Mouse (Mus musculus) hindbrain, embryonic 14.5 days (tissue): ENCODE data around the gene Opcml. TPM values are rescaled to one million over a fixed set of nuclear protein-coding genes. Genes with fewer than 3 reads are reported as not detected.

ENCODE experiments used
- ATAC-seq: fragments of 200-750 bp; cut with Nextera tagmentation; 2 replicates; pipeline ENCODE4 v1.8.0; 2017; ENCODE audit warnings: moderate number of reproducible peaks, mild to moderate bottlenecking, moderate TSS enrichment, moderate library complexity; ENCODE audit not compliant: low FRiP score
- DNase-seq: peaks from one replicate; pipeline ENCODE4 v3.0.0-alpha.2; 2015; ENCODE audit warnings: low spot score
- H3K27ac ChIP-seq: fragments of 300-500 bp; sonication (generic); 2 replicates; pipeline ENCODE4 v1.5.1; 2014; ENCODE audit warnings: mild to moderate bottlenecking, moderate library complexity
- H3K27me3 ChIP-seq: fragments of 300-500 bp; sonication (generic); 2 replicates; pipeline ENCODE4 v1.6.1; 2014; ENCODE audit warnings: mild to moderate bottlenecking, low read length, mixed read lengths; ENCODE audit not compliant: control insufficient read depth, insufficient read depth
- H3K36me3 ChIP-seq: fragments of 300-500 bp; sonication (generic); replicated peaks from 2 replicates; pipeline ENCODE4 v1.6.1; 2014; ENCODE audit not compliant: control insufficient read depth, insufficient read depth
- H3K4me1 ChIP-seq: fragments of 300-500 bp; sonication (generic); replicated peaks from 2 replicates; pipeline ENCODE4 v1.6.1; 2014; ENCODE audit warnings: antibody characterized with exemption, low read length, mixed read lengths; ENCODE audit not compliant: control insufficient read depth, insufficient read depth
- H3K4me2 ChIP-seq: fragments of 300-500 bp; sonication (generic); replicated peaks from 2 replicates; pipeline ENCODE4 v1.6.1; 2014; ENCODE audit warnings: mild to moderate bottlenecking, moderate library complexity
- H3K4me3 ChIP-seq: fragments of 300-500 bp; sonication (generic); replicated peaks from 2 replicates; pipeline ENCODE4 v1.5.1; 2014; ENCODE audit warnings: mild to moderate bottlenecking, low read length
- H3K9ac ChIP-seq: fragments of 300-500 bp; sonication (generic); 2 replicates; pipeline ENCODE4 v1.6.1; 2014
- H3K9me3 ChIP-seq: fragments of 300-500 bp; sonication (generic); 2 replicates; pipeline ENCODE4 v1.6.1; 2016; ENCODE audit warnings: low read length; ENCODE audit not compliant: control insufficient read depth
- WGBS: fragments of 180-500 bp; shearing (Covaris S2); extraction: QIAGEN DNeasy Blood & Tissue Kit; methylation state at CpG from one replicate; pipeline ENCODE4 v1.1.7; 2014; 5-methylcytosine and 5-hydroxymethylcytosine counted together
- polyA plus RNA-seq: library from polyadenylated mRNA; unstranded; fragments of >200 nt; fragmentation: Nextera tagmentation; extraction: Ambion mirVana; gene quantifications from 2 replicates; pipeline ENCODE4 v1.2.1, GENCODE M21; 2014

The Opcml gene
- polyA plus RNA-seq, 1 experiment from 2014 or later = 42.9 TPM

- 14% methylated on average over 4 of the region's 4 CpGs for WGBS
- peaks cover 11% of the 10 kb centered on the region; the same call in 1 of the 2 replicates for H3K4me1 ChIP-seq
- ATAC-seq (no peak), DNase-seq (no peak)
- H3K27me3 ChIP-seq = no peaks in the 10 kb centered on the region
- H3K27ac ChIP-seq = no peak overlapping the region
- H3K9me3 ChIP-seq = no peaks in the 10 kb centered on the region
- no peak overlapping the region for H3K9ac ChIP-seq
- H3K4me2 ChIP-seq = no peak overlapping the region
- H3K36me3 ChIP-seq = no peaks in the 10 kb centered on the region
- no peak overlapping the region for H3K4me3 ChIP-seq
Measured at GRCm38 (mm10) chr9:28327985-28328384, 537.4 kb downstream of the Opcml start.

- H3K4me1 ChIP-seq = peaks cover 11% of the 10 kb centered on the region; the same call in 1 of the 2 replicates
- no peak overlapping the region for H3K27ac ChIP-seq
- DNase-seq (no peak), ATAC-seq (0 out of 2 replicates have a peak, but pooled peaks have one; percentile 46)
- H3K9ac ChIP-seq = no peak overlapping the region
- no peaks in the 10 kb centered on the region for H3K36me3 ChIP-seq
- H3K4me2 ChIP-seq = no peak overlapping the region
- H3K9me3 ChIP-seq = no peaks in the 10 kb centered on the region
- H3K4me3 ChIP-seq = no peak overlapping the region
- H3K27me3 ChIP-seq = no peaks in the 10 kb centered on the region
- 84% methylated on average over 2 of the region's 2 CpGs for WGBS
Measured at GRCm38 (mm10) chr9:28328434-28328833, 537.9 kb downstream of the Opcml start.

- H3K4me3 ChIP-seq = no peak overlapping the region
- H3K9me3 ChIP-seq = no peaks in the 10 kb centered on the region
- DNase-seq (no peak), ATAC-seq (no peak)
- H3K9ac ChIP-seq = no peak overlapping the region
- no peaks in the 10 kb centered on the region for H3K36me3 ChIP-seq
- peaks cover 11% of the 10 kb centered on the region; the same call in 1 of the 2 replicates for H3K4me1 ChIP-seq
- no peaks in the 10 kb centered on the region for H3K27me3 ChIP-seq
- no peak overlapping the region for H3K4me2 ChIP-seq
- H3K27ac ChIP-seq = no peak overlapping the region
Measured at GRCm38 (mm10) chr9:28329477-28329876, 538.9 kb downstream of the Opcml start.

- Histone ChIP-seq H3K4me1 (peaks cover 14% of the 10 kb centered on the region; the same call in 1 of the 2 replicates), H3K27ac (peak overlapping the region; percentile 23; the same call in 1 of the 2 replicates), H3K4me2 (peak overlapping the region; percentile 42), H3K9ac (peak overlapping the region; percentile 31; the same call in 1 of the 2 replicates), H3K36me3 (no peaks in the 10 kb centered on the region), H3K27me3 (no peaks in the 10 kb centered on the region), H3K4me3 (no peak overlapping the region), H3K9me3 (no peaks in the 10 kb centered on the region)
- ATAC-seq = peak; percentile 73; the same call in 1 of the 2 replicates
- WGBS = 17% methylated on average over 10 of the region's 10 CpGs
- DNase-seq = peak; percentile 37
Measured at GRCm38 (mm10) chr9:28336511-28337208, 546.1 kb downstream of the Opcml start.

GRCm38 (mm10) chr9:28337837-28338236 lies 547.3 kb downstream of the Opcml start:
- Histone ChIP-seq H3K27ac (no peak overlapping the region), H3K4me3 (no peak overlapping the region), H3K27me3 (no peaks in the 10 kb centered on the region), H3K36me3 (no peaks in the 10 kb centered on the region), H3K9me3 (no peaks in the 10 kb centered on the region), H3K4me2 (no peak overlapping the region), H3K9ac (no peak overlapping the region), H3K4me1 (peaks cover 14% of the 10 kb centered on the region; the same call in 1 of the 2 replicates)
- WGBS = 67% methylated on average over 2 of the region's 2 CpGs
- DNase-seq (peak; percentile 52), ATAC-seq (no peak)

GRCm38 (mm10) chr9:28354978-28355377 lies 564.4 kb downstream of the Opcml start:
- Histone ChIP-seq H3K4me3 (no peak overlapping the region), H3K9ac (no peak overlapping the region), H3K36me3 (no peaks in the 10 kb centered on the region), H3K27ac (no peak overlapping the region), H3K4me2 (no peak overlapping the region), H3K9me3 (no peaks in the 10 kb centered on the region), H3K4me1 (no peaks in the 10 kb centered on the region), H3K27me3 (no peaks in the 10 kb centered on the region)
- DNase-seq (no peak), ATAC-seq (peak; percentile 48; the same call in 1 of the 2 replicates)

GRCm38 (mm10) chr9:28357946-28358345 lies 567.4 kb downstream of the Opcml start:
- Histone ChIP-seq H3K4me2 (no peak overlapping the region), H3K9me3 (no peaks in the 10 kb centered on the region), H3K36me3 (no peaks in the 10 kb centered on the region), H3K4me3 (no peak overlapping the region), H3K9ac (no peak overlapping the region), H3K27me3 (no peaks in the 10 kb centered on the region), H3K27ac (no peak overlapping the region), H3K4me1 (no peaks in the 10 kb centered on the region)
- WGBS = 62% methylated on average over 3 of the region's 3 CpGs
- ATAC-seq (no peak), DNase-seq (no peak)

GRCm38 (mm10) chr9:28360691-28361090 lies 570.1 kb downstream of the Opcml start:
- ATAC-seq (no peak), DNase-seq (no peak)
- Histone ChIP-seq H3K4me3 (no peak overlapping the region), H3K4me1 (peaks cover 11% of the 10 kb centered on the region), H3K9me3 (no peaks in the 10 kb centered on the region), H3K27ac (no peak overlapping the region), H3K36me3 (no peaks in the 10 kb centered on the region), H3K4me2 (no peak overlapping the region), H3K27me3 (no peaks in the 10 kb centered on the region), H3K9ac (no peak overlapping the region)
- WGBS = 87% methylated on average over 2 of the region's 2 CpGs

- WGBS = 48% methylated on average over 10 of the region's 10 CpGs
- no peaks in the 10 kb centered on the region for H3K27me3 ChIP-seq
- no peak overlapping the region for H3K4me3 ChIP-seq
- no peak overlapping the region for H3K9ac ChIP-seq
- H3K4me1 ChIP-seq = peaks cover 11% of the 10 kb centered on the region
- H3K9me3 ChIP-seq = no peaks in the 10 kb centered on the region
- H3K36me3 ChIP-seq = no peaks in the 10 kb centered on the region
- H3K4me2 ChIP-seq = no peak overlapping the region
- H3K27ac ChIP-seq = peak overlapping the region; percentile 56
- DNase-seq (peak; percentile 34), ATAC-seq (peak; percentile 65; the same call in 1 of the 2 replicates)
Measured at GRCm38 (mm10) chr9:28364473-28365159, 574.0 kb downstream of the Opcml start.
